In the genomic region with DNA sequence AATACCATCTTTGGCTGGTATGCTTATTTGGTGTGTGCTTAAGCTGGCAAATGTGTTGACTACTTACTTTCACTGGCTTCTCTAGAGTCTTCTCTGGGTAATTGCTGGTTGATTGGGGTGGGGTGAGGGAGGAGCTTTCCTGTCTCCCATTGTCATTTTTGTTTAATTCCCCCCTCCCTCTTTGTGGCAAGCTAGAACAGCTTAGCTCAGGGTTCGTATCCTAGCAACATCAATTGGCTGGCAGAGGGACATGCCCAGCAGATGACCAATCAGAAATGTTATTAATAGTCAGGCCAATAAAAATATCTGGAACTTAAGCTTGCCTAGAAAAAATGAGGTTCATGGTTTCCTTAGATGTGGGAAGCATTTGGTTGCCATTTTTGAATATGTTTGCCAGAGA, we compare ENCODE assay signal across 27 mouse cellular contexts. TPM values are rescaled to one million over a fixed set of nuclear protein-coding genes. Genes with fewer than 3 reads are reported as not detected.
A peak's percentile ranks its signal among the peaks of the same experiment; 100 is the strongest.
DNase-seq lines count a peak whose midpoint lies in the region; ATAC-seq and TF ChIP-seq lines count a peak whose summit lies in the region.
"Had no signal": no experiment of that assay in that cellular context is flagged by ENCODE, and none has a peak within 500 bp of the region (broad histone marks: within the 10 kb centered on the region; RNA-seq: fewer than 3 reads in every experiment).

No protein-coding gene starts in this region.

- no peak overlapping the region for H3K4me3 ChIP-seq in hindbrain, embryonic 14.5 days (replicated peaks; ENCODE audit: low read length)
- H3K4me3 ChIP-seq in hindbrain, embryonic 12.5 days: no peak overlapping the region
- no peak overlapping the region for H3K4me3 ChIP-seq in midbrain, postnatal 0 days (ENCODE audit: low read depth, low read length)
- H3K4me3 ChIP-seq: heart, embryonic 12.5 days; liver, embryonic 13.5 days; neural tube, embryonic 12.5 days; stomach, embryonic 15.5 days had no signal

- WGBS in hindbrain, embryonic 14.5 days: 11% methylated on average over 1 of the region's 1 CpGs
- WGBS in hindbrain, embryonic 12.5 days: 0% methylated on average over 1 of the region's 1 CpGs
- 0% methylated on average over 1 of the region's 1 CpGs for WGBS in midbrain, postnatal 0 days

- H3K4me2 ChIP-seq in hindbrain, embryonic 14.5 days (replicated peaks): peak overlapping the region; percentile 20; the same call in 1 of the 2 replicates
- no peak overlapping the region for H3K4me2 ChIP-seq in hindbrain, embryonic 12.5 days (replicated peaks)
- H3K4me2 ChIP-seq in midbrain, postnatal 0 days (ENCODE audit: low read depth, low read length, poor library complexity, severe bottlenecking): peak overlapping the region; percentile 28
- H3K4me2 ChIP-seq: heart, embryonic 12.5 days; liver, embryonic 13.5 days; lung, embryonic 14.5 days; neural tube, embryonic 12.5 days; stomach, embryonic 15.5 days had no signal

- no peak overlapping the region for H3K27ac ChIP-seq in hindbrain, embryonic 14.5 days
- no peak overlapping the region for H3K27ac ChIP-seq in hindbrain, embryonic 12.5 days
- peak overlapping the region; percentile 2; the same call in 1 of the 2 replicates for H3K27ac ChIP-seq in midbrain, postnatal 0 days (ENCODE audit: low read depth, low read length)
- H3K27ac ChIP-seq: liver, embryonic 13.5 days; neural tube, embryonic 12.5 days; stomach, embryonic 15.5 days had no signal

- no peak for DNase-seq in hindbrain, embryonic 14.5 days (ENCODE audit: low spot score)
- peak; percentile 12 for DNase-seq in brain, adult 2 months (ENCODE audit: low read depth, low spot score)
- peak; percentile 61 for DNase-seq in brain, embryonic 14.5 days (ENCODE audit: low read depth)
- DNase-seq in midbrain, postnatal 0 days (ENCODE audit: low spot score): no peak
- no peak for DNase-seq in c-Kit-positive CD71-positive TER-119-positive erythroid progenitor cells, embryonic 14.5 days (ENCODE audit: low spot score)
- DNase-seq in heart, postnatal 4 days: no peak
- DNase-seq: adrenal gland, adult 8-10 months; cerebellum, adult 9-10 months; forebrain, postnatal 0 days; gastrocnemius, postnatal 14 days; heart, adult 11 months; heart, postnatal 10 days; kidney, postnatal 25 days; liver, embryonic 13.5 days; lung, embryonic 14.5 days; thymus, postnatal 25 days had no signal

- TF ChIP-seq POLR2A in brain, embryonic 14.5 days (IDR thresholded peaks at IDR 0.05; ENCODE audit: borderline replicate concordance, extremely low read depth, insufficient read depth, insufficient read length, poor library complexity, severe bottlenecking): no peak

- no peaks in the 10 kb centered on the region for H3K4me1 ChIP-seq in hindbrain, embryonic 14.5 days (replicated peaks; ENCODE audit: control insufficient read depth, insufficient read depth, low read length)
- peaks cover 6% of the 10 kb centered on the region; the same call in 1 of the 2 replicates for H3K4me1 ChIP-seq in hindbrain, embryonic 12.5 days
- no peaks in the 10 kb centered on the region for H3K4me1 ChIP-seq in midbrain, postnatal 0 days (ENCODE audit: insufficient read depth, low read length)
- H3K4me1 ChIP-seq: heart, embryonic 12.5 days; liver, embryonic 13.5 days; stomach, embryonic 15.5 days had no signal

- ATAC-seq in hindbrain, embryonic 14.5 days (ENCODE audit: low FRiP score): no peak
- no peak for ATAC-seq in hindbrain, embryonic 12.5 days (ENCODE audit: low FRiP score)
- no peak for ATAC-seq in midbrain, postnatal 0 days (ENCODE audit: low FRiP score)
- ATAC-seq: activated CD4-positive, CD25-positive, alpha-beta regulatory T cell, adult 4 months; forebrain, postnatal 0 days; hindbrain, embryonic 16.5 days; intestine, embryonic 16.5 days had no signal

- H3K27me3 ChIP-seq in hindbrain, embryonic 14.5 days (ENCODE audit: control insufficient read depth, insufficient read depth, low read length): peaks cover 98% of the 10 kb centered on the region
- H3K27me3 ChIP-seq in hindbrain, embryonic 12.5 days: peaks cover 93% of the 10 kb centered on the region
- H3K27me3 ChIP-seq in midbrain, postnatal 0 days (ENCODE audit: insufficient read depth, low read length): peaks cover 86% of the 10 kb centered on the region

- H3K36me3 ChIP-seq in hindbrain, embryonic 14.5 days (replicated peaks; ENCODE audit: control insufficient read depth, insufficient read depth): no peaks in the 10 kb centered on the region
- no peaks in the 10 kb centered on the region for H3K36me3 ChIP-seq in hindbrain, embryonic 12.5 days
- H3K36me3 ChIP-seq in midbrain, postnatal 0 days (ENCODE audit: insufficient read depth, low read length): no peaks in the 10 kb centered on the region
- H3K36me3 ChIP-seq: heart, embryonic 12.5 days; liver, embryonic 13.5 days; neural tube, embryonic 12.5 days; stomach, embryonic 15.5 days had no signal

- H3K9me3 ChIP-seq in hindbrain, embryonic 14.5 days (ENCODE audit: control insufficient read depth, low read length): no peaks in the 10 kb centered on the region
- H3K9me3 ChIP-seq in hindbrain, embryonic 12.5 days (replicated peaks): no peaks in the 10 kb centered on the region
- no peaks in the 10 kb centered on the region for H3K9me3 ChIP-seq in midbrain, postnatal 0 days (ENCODE audit: low read length)
- H3K9me3 ChIP-seq: heart, embryonic 12.5 days; liver, embryonic 13.5 days; neural tube, embryonic 12.5 days; stomach, embryonic 15.5 days had no signal

- H3K9ac ChIP-seq in hindbrain, embryonic 14.5 days: 0 out of 2 replicates have a peak overlapping the region, but pooled peaks have one; percentile 2
- H3K9ac ChIP-seq in hindbrain, embryonic 12.5 days: no peak overlapping the region
- H3K9ac ChIP-seq in midbrain, postnatal 0 days (replicated peaks; ENCODE audit: low read length, poor library complexity, severe bottlenecking): no peak overlapping the region
- H3K9ac ChIP-seq: forebrain, postnatal 0 days; heart, embryonic 12.5 days; liver, embryonic 13.5 days; lung, embryonic 14.5 days; neural tube, embryonic 12.5 days; stomach, embryonic 15.5 days had no signal

- no peak for TF ChIP-seq CTCF in brain, embryonic 14.5 days (IDR thresholded peaks at IDR 0.05; ENCODE audit: borderline replicate concordance, extremely low read depth, insufficient read depth, insufficient read length)
- TF ChIP-seq CTCF in midbrain, postnatal 0 days (IDR thresholded peaks at IDR 0.05): no peak

RNA-seq across cellular contexts. Expression of a gene that starts 11.8 kb away (rescaled TPM):
- 42.5 and 51.2 TPM in 2 replicates for polyA plus RNA-seq in hindbrain, embryonic 14.5 days (2014; fragmentation: Nextera tagmentation; extraction: Ambion mirVana)
- 85.5 and 91.2 TPM in 2 replicates for polyA plus RNA-seq in hindbrain, embryonic 12.5 days (2016; fragmentation: Nextera tagmentation; extraction: Ambion mirVana)
- polyA plus RNA-seq in brain, embryonic 14.5 days (2012; rRNA removed): 71.9 and 125 TPM in 2 replicates
- 86.4 and 104 TPM in 2 replicates for total RNA-seq in midbrain, postnatal 0 days (2014; rRNA removed)
- polyA plus RNA-seq in midbrain, postnatal 0 days (2015; fragmentation: Nextera tagmentation; extraction: Ambion mirVana): 172 and 180 TPM in 2 replicates
- total RNA-seq in heart, postnatal 4 days (2021): not detected
- total RNA-seq: common myeloid progenitor, adult 5-6 weeks; gastrocnemius, postnatal 14 days; heart, postnatal 10 days; megakaryocyte, adult 5-6 weeks; monocyte, adult 5-6 weeks had no signal
- polyA plus RNA-seq: activated CD4-positive, CD25-positive, alpha-beta regulatory T cell, adult 4 months; C2C12 had no signal

Comparison
In these comparisons a context has a peak if more than half of its experiments do, and no peak if none do; other contexts are left out.
1. DNase-seq: peak in brain, adult 2 months (single experiment) and brain, embryonic 14.5 days (single experiment); none in hindbrain, embryonic 14.5 days (single experiment), midbrain, postnatal 0 days (single experiment), c-Kit-positive CD71-positive TER-119-positive erythroid progenitor cells, embryonic 14.5 days (single experiment) and heart, postnatal 4 days (single experiment).